Mouse (Mus musculus): ENCODE measurements at regions not wholly inside any gene's neighbourhood (a gene's known extent, or its start where the extent isn't known, plus 50 kb on each side); places are given as distances from the start of the nearest gene placed in this dataset.

GRCm38 (mm10) chr5:126335553-126336520, 804.3 kb downstream of the Tmem132b start:
- DNase-seq = no peak

DNA sequence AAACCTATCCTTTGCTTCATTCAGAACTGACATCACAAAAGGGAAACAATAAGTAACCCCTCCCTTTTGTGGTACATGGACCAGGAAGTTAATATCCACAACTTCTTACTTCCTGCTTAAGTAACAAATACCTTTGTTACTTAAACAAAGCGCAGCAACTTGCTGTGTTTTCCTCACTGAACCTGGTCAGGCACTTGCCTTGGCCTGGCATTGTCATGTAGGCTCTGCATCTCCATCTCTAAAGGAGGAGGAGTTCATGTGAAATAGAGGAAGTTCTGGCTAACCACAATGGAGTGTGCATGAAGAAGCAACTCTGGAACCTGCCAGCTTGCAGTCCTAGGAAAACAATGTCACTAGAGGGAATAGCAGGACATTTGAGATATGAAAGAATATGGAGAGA, 806.3 kb downstream of the Tmem132b start:
- DNase-seq = no peak

GRCm38 (mm10) chr5:126343570-126343969, 812.0 kb downstream of the Tmem132b start:
- no peak for DNase-seq

- no peak for DNase-seq
Measured at GRCm38 (mm10) chr5:126350936-126351335, 819.4 kb downstream of the Tmem132b start.

DNA sequence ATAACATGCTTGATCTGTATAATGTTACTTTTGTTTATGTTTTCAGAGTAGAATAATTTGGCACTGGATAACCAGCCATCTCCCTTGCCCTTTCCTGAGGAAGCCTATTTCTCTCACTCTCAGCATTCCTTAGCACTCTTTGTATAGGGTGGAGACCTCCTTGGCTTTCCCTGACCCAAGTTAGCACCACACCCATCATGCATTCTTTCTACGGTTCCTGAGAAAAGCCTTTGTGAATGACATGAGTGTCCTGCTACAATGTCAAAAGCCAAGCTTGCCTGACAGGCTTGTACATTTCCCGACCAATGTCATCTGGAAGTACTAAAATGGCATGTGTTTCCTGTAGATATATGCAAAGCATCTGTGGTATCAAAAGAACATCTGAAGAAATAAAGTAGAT, 837.9 kb downstream of the Tmem132b start:
- DNase-seq = no peak

DNA sequence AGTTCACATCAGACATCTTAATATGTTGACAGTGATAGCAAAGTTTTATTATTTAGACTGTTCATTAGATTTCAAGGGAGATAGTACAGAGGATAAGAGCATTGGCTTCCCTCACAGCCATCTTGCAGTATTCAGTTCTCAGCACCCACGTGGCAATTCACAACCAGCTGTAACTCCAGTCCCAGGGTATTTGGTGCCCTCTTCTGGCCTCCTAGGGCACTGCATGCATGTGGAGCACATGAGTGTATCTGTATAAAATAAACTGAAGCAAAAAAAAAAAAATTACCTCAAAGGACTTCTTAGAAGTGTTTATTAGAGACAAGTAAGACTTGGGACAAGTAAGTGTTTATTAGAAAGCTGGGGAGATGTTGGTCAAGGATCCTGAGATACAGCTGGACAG, 849.3 kb upstream of the Tmem132c start:
- DNase-seq = no peak

DNA sequence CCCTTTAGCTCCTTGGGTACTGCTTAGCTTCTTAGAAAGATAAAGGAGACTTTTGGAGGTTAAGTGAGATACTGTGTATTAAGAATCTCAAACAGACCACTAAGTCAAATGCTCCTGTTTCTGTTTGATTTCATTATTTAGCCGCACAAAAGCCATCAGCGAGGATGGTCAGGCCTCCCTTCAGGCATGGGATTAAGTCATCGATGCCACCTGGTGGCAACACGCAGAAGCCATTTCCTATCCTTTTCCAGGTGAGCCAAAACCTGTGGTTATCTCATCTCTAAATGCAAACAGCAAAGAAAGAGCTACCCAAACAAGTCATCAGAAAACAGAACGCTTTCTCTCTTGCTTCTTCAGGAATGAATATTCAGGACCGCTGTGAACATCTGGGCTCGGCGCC, 846.3 kb upstream of the Tmem132c start:
- no peak for DNase-seq

GRCm38 (mm10) chr5:126431748-126432147, 809.9 kb upstream of the Tmem132c start:
- DNase-seq = no peak

GRCm38 (mm10) chr5:126438696-126439095, 802.9 kb upstream of the Tmem132c start:
- no peak for DNase-seq

DNA sequence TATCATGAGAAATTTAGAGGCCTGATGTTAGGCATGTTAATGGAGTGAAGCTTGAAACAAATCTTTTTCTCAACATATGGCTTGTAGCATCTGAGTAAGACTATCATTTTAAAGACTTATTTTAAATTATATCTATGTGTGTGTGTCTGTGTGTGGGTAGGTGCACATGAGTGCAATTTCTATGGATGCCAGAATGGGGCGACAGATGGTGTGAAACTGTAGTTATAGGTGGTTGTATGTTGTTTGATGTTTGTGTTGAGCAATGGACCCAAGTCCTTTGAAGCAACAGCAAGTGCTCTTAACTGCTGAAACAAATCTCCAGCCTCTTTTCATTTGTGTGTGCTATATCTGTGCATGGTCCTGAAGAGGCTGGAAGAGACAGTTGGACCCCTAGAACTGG, 801.1 kb upstream of the Tmem132c start:
- DNase-seq = no peak

DNA sequence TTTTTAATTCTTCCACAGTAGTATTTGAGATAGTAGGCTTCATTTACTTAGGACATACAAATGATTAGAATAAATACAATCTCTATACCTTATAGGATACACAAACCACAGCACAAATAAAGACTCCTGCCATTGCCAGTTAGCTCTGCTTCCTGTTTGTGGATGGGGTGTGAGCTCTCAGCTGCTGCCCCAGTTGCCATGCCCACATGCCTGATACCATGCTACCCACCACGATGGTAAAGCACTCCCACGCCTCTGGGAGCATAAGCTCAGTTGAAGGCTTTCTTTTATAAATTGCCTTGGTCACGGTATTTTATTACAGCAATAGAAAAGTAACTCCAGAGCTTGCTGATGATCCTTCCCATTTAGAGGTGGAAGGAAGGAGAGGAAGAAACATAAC, 765.8 kb upstream of the Tmem132c start:
- no peak for DNase-seq

DNA sequence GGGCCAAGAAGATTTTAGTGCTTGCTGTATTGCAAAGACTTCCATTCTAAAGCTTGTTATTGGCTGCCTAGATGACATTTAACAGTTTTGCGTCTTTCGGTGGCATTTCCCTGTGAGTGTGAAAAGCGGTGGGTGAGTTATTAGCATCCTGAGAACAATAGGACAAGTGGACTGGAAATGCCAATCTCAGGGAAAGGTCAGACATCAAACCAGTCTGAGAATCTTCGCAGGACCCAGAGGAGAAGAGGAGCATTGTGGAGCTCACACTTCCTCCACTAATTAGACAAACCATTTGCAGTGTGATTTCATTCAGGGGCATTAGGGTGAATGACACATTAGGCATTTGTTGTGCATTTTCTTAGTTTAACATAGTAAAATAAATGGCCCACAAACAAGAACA, 719.5 kb upstream of the Tmem132c start:
- no peak for DNase-seq

GRCm38 (mm10) chr5:126525863-126526262, 715.7 kb upstream of the Tmem132c start:
- DNase-seq = no peak

GRCm38 (mm10) chr5:126530806-126531527, 710.6 kb upstream of the Tmem132c start:
- DNase-seq = no peak

DNA sequence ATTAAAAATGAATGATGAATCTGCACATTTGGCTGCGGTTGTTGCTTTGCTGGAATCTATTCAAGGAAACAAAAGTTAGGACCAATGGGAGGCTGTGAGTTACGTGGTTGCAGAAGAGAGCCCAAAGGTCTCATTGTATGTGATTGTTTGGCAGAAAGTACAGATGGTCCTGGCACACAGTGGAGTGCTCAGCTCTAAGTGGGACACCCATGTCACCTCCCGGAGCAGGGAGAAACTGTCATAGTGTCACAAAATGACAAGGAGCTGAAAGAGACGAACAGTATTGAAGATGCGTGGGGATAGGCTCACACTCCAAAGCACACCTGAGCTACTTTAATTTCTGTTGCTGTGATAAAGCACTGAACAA, 710.1 kb upstream of the Tmem132c start:
- DNase-seq = no peak

- no peak for DNase-seq
Measured at GRCm38 (mm10) chr5:126531975-126532374, 709.6 kb upstream of the Tmem132c start.

GRCm38 (mm10) chr5:126538072-126538471, 703.5 kb upstream of the Tmem132c start:
- DNase-seq = no peak

DNA sequence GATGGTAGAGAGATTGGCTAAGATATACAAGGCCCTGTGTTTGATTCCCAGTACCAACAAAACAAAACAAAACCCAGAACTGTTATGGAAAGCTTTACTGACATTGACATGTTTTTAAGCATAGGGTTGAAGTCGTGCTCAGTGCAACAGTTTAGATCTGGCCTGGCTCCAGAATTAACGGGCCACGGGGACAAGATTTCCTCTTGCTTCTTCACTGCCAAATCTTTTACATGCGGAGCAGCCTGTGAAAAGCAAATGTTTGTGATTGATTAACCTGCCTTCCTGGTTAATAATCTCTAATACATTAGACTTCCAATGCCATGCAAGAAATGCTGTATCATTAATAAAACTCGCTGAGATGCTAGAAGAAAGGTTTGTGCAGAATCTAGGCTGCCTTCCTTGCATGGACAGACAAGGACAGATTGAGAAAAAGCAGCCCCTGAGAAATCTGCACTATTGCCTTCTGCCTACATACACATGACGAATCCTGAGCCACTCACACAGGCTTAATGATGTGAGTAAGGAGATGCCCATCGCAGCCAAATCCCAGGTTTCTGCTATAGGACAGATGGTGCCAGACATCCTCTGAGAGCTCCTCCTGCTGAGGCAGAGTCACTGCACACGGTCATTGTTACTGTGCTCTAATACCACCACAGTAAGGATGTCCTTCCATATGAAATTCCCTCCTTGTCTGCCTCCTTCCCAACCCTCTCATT, 697.2 kb upstream of the Tmem132c start:
- no peak for DNase-seq

GRCm38 (mm10) chr5:126547841-126548240, 693.8 kb upstream of the Tmem132c start:
- DNase-seq = no peak

- no peak for DNase-seq
Measured at GRCm38 (mm10) chr5:126551676-126552075, 689.9 kb upstream of the Tmem132c start.

- DNase-seq = no peak
Measured at GRCm38 (mm10) chr5:126559011-126559410, 682.6 kb upstream of the Tmem132c start.

DNA sequence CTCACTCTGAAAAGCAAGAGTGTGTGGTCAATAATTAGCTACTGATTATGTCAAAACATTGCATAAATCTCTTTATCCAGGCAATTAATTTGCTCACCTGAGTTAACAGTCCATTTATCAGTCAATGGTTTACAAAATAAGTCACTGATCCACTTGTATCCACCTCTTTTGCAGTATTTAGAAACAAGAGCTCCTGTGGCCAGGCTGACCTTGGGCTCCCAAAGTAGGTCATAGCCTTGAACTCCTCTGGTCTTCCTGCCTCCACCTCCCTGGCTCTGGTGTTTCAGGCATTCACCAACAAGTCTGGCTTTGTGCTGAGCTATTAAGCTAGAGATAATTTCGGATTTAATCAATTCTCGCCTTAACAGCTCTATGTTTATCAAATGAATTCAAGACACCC, 675.8 kb upstream of the Tmem132c start:
- DNase-seq = no peak

- no peak for DNase-seq
Measured at GRCm38 (mm10) chr5:126566226-126566625, 675.4 kb upstream of the Tmem132c start.
